Mouse (Mus musculus) thymus, adult 2 months (tissue): ENCODE data around the gene Ankfy1.

Experiments used
- CTCF ChIP-seq: fragments of 200-500 bp; IDR thresholded peaks from 2 replicates; pipeline ENCODE4 v1.5.1; 2012; ENCODE audit warnings: mild to moderate bottlenecking, control low read depth, low read length, moderate library complexity, borderline replicate concordance; ENCODE audit not compliant: control insufficient read depth, poor library complexity, insufficient read depth; ENCODE audit errors: extremely low read depth
- POLR2A ChIP-seq: fragments of 200-500 bp; IDR thresholded peaks from 2 replicates; pipeline ENCODE4 v1.6.1; 2012; ENCODE audit warnings: mild to moderate bottlenecking, low read length, control low read depth, moderate library complexity; ENCODE audit not compliant: control insufficient read depth, poor library complexity, insufficient read depth; ENCODE audit errors: extremely low read depth

GRCm38 (mm10) chr11:72686697-72687096 is 3.1 kb upstream of the Ankfy1 start:
- TF ChIP-seq CTCF = no peak
- no peak for TF ChIP-seq POLR2A
